Mouse (Mus musculus): ENCODE results near the gene Lpar1.

Gene Lpar1

GRCm38 (mm10) chr4:58553631-58554358 lies at the start of gene Lpar1:
Gene Lpar1 (minus strand): TSS chr4:58553898.
- no peak for DNase-seq (ENCODE audit: low spot score)

GRCm38 (mm10) chr4:58585942-58586341 lies 32.2 kb upstream of the Lpar1 start:
- DNase-seq (ENCODE audit: low spot score) = no peak

- DNase-seq (ENCODE audit: low spot score) = no peak
Observed at GRCm38 (mm10) chr4:58581191-58581590, 27.5 kb upstream of the Lpar1 start.

- no peak for DNase-seq (ENCODE audit: low spot score)
Observed at GRCm38 (mm10) chr4:58580516-58580915, 26.8 kb upstream of the Lpar1 start.

- DNase-seq (ENCODE audit: low spot score) = no peak
Observed at GRCm38 (mm10) chr4:58580098-58580497, 26.4 kb upstream of the Lpar1 start.

- no peak for DNase-seq (ENCODE audit: low spot score)
Observed at GRCm38 (mm10) chr4:58578488-58578887, 24.8 kb upstream of the Lpar1 start.

- no peak for DNase-seq (ENCODE audit: low spot score)
Observed at GRCm38 (mm10) chr4:58577382-58578048, 23.8 kb upstream of the Lpar1 start.

- no peak for DNase-seq (ENCODE audit: low spot score)
Observed at GRCm38 (mm10) chr4:58575831-58576230, 22.1 kb upstream of the Lpar1 start.

- DNase-seq (ENCODE audit: low spot score) = no peak
Observed at GRCm38 (mm10) chr4:58574024-58574423, 20.3 kb upstream of the Lpar1 start.

- DNase-seq (ENCODE audit: low spot score) = no peak
Observed at GRCm38 (mm10) chr4:58572446-58572845, 18.7 kb upstream of the Lpar1 start.

- DNase-seq (ENCODE audit: low spot score) = no peak
Observed at GRCm38 (mm10) chr4:58571661-58572060, 18.0 kb upstream of the Lpar1 start.

GRCm38 (mm10) chr4:58571232-58571631 lies 17.5 kb upstream of the Lpar1 start:
- no peak for DNase-seq (ENCODE audit: low spot score)

GRCm38 (mm10) chr4:58568486-58568885 lies 14.8 kb upstream of the Lpar1 start:
- DNase-seq (ENCODE audit: low spot score) = no peak

GRCm38 (mm10) chr4:58562776-58563175 lies 9.1 kb upstream of the Lpar1 start:
- DNase-seq (ENCODE audit: low spot score) = no peak

- no peak for DNase-seq (ENCODE audit: low spot score)
Observed at GRCm38 (mm10) chr4:58557001-58557400, 3.3 kb upstream of the Lpar1 start.

GRCm38 (mm10) chr4:58554359-58554838 lies 701 bp upstream of the Lpar1 start:
- DNase-seq (ENCODE audit: low spot score) = no peak

GRCm38 (mm10) chr4:58552731-58553630 lies 717 bp downstream of the Lpar1 start:
- DNase-seq (ENCODE audit: low spot score) = peak; percentile 49

GRCm38 (mm10) chr4:58552229-58552628 lies 1.5 kb downstream of the Lpar1 start:
- no peak for DNase-seq (ENCODE audit: low spot score)

GRCm38 (mm10) chr4:58551820-58552219 lies 1.9 kb downstream of the Lpar1 start:
- DNase-seq (ENCODE audit: low spot score) = peak; percentile 64

GRCm38 (mm10) chr4:58547725-58548124 lies 6.0 kb downstream of the Lpar1 start:
- DNase-seq (ENCODE audit: low spot score) = no peak

- DNase-seq (ENCODE audit: low spot score) = no peak
Observed at GRCm38 (mm10) chr4:58547273-58547565, 6.5 kb downstream of the Lpar1 start.

- DNase-seq (ENCODE audit: low spot score) = no peak
Observed at GRCm38 (mm10) chr4:58546441-58547272, 7.0 kb downstream of the Lpar1 start.

Data from layer of hippocampus, adult 11-12 months (tissue).